Mouse (Mus musculus) macrophage (primary cell): ENCODE measurements around the gene Tspan8. TPM values are rescaled to one million over a fixed set of nuclear protein-coding genes. Genes with fewer than 3 reads are reported as not detected.

Experiments used
- H3K27ac ChIP-seq: fragments of 350-480 bp; formaldehyde crosslinking; 2 replicates; pipeline ENCODE4 v1.9.0; 2021
- H3K36me3 ChIP-seq: fragments of 350-480 bp; formaldehyde crosslinking; 2 replicates; pipeline ENCODE4 v1.9.0; 2021; ENCODE audit errors: inconsistent target
- H3K4me3 ChIP-seq: fragments of 350-480 bp; formaldehyde crosslinking; 2 replicates; pipeline ENCODE4 v1.9.0; 2021; ENCODE audit errors: inconsistent target
- H3K79me2 ChIP-seq: fragments of 350-480 bp; formaldehyde crosslinking; 2 replicates; pipeline ENCODE4 v1.9.0; 2021; ENCODE audit errors: inconsistent target
- WGBS: methylation state at CpG from one replicate; pipeline ENCODE4 v1.1.7; 2026; ENCODE audit warnings: inconsistent platforms; ENCODE audit not compliant: missing documents; 5-methylcytosine and 5-hydroxymethylcytosine counted together
- polyA plus RNA-seq: library from polyadenylated mRNA; stranded (reverse); fragments of 250-400 nt; gene quantifications from 3 replicates; pipeline ENCODE4 v1.2.4, GENCODE M21; 2018; ENCODE audit warnings: inconsistent platforms

The Tspan8 gene
- polyA plus RNA-seq, 1 experiment from 2014 or later = not detected

DNA sequence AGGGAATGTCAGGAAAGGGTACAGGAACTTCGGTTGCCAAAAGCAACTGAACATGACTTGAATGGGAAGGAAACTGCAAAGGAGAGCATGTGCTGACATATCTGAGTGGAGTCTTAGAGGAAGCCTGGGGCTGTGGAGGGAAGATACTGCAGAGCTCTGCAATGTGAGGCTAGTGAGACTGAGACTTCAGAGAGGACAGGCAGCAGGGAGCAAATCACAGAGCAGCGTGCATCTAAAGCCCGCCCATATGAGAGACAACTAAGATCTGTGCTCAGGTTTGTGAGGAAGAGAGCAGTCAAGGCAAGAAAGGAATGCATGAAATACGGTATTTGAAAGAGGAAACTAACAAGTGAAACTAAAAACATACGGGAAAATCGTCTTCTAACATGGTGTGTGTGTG is 76.3 kb downstream of the Tspan8 start:
- Histone ChIP-seq H3K27ac (no peak overlapping the region), H3K79me2 (no peaks in the 10 kb centered on the region), H3K36me3 (no peaks in the 10 kb centered on the region), H3K4me3 (no peak overlapping the region)
- WGBS = 8% methylated on average over 6 of the region's 6 CpGs

DNA sequence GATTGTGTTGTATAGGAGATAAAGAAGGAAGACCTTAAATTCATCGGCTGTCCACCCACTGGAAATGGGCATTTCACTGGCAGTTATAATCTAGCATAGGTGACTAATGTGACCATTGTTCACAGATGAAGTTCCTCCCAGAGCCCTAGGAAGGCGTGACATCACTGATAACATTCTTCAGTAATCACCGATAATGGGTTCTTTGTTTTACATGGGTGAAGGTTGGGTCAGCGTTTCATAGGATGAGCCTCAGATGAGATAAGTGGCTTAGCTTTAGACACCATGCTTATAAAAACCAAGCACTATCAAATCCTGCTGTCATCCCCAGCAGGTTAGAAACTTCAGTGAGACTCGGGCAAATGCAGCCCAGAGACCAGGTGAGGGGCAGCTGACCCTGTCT is 77.4 kb downstream of the Tspan8 start:
- WGBS = 96% methylated on average over 5 of the region's 5 CpGs
- no peak overlapping the region for H3K4me3 ChIP-seq
- H3K79me2 ChIP-seq = no peaks in the 10 kb centered on the region

DNA sequence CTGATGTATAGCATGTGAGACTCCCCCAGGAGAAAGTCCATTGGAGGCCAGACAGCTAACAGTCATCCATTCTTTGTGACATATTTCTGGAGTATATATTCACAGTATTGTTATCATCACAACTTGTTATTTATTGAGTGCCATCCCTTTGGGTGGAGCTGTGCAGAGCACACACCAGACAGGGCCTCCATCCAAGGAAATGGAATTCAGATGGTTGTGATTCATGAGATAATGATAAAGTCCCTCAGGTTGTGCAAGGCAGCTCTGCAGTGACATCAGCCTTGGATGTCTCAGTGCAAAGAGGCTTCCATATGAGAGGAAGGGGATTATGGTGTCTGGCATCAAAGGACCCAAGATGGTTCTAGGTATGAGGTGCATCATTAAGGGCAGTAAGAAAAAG is 80.1 kb downstream of the Tspan8 start:
- Histone ChIP-seq H3K4me3 (no peak overlapping the region), H3K27ac (no peak overlapping the region)

More for the DNA sequence above, 77.4 kb downstream of the Tspan8 start:
- no peaks in the 10 kb centered on the region for H3K36me3 ChIP-seq
- H3K27ac ChIP-seq = no peak overlapping the region

DNA sequence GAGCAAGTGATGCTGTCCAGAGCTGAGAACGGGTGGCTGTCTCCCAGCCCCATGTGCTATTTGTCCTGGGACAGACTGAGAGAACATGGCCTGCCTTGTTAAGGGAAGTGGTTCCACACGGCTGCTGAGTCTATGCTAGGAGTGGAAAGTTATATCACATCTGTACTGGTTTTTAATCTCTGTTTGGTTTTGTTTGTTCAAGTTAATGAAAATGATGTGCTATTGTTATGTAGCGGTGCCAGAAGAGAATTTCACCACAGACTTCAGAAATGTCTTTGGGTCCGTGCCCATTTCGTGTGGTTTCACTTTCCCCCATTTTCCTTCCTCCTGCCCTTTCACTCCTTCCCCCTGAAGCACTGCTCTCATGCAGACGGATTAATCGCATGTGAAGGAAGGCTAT is 80.6 kb downstream of the Tspan8 start:
- no peak overlapping the region for H3K27ac ChIP-seq
- H3K79me2 ChIP-seq = no peaks in the 10 kb centered on the region
- H3K4me3 ChIP-seq = no peak overlapping the region
- H3K36me3 ChIP-seq = no peaks in the 10 kb centered on the region
- 4% methylated on average over 7 of the region's 7 CpGs for WGBS

More for the DNA sequence above, 80.1 kb downstream of the Tspan8 start:
- Histone ChIP-seq H3K79me2 (no peaks in the 10 kb centered on the region), H3K36me3 (no peaks in the 10 kb centered on the region)

Other genes starting within 250 kb of the Tspan8 start
- gene A930009A15Rik, start 246.8 kb upstream of the Tspan8 start, polyA plus RNA-seq = not detected in 3 replicates
- not detected in 3 replicates for gene Lgr5, start 229.1 kb upstream of the Tspan8 start, polyA plus RNA-seq
- not detected in 3 replicates for gene Ptprr, start 201.4 kb downstream of the Tspan8 start, polyA plus RNA-seq